Mouse (Mus musculus): Measurements from ENCODE around the gene Med20. TPM values are rescaled to one million over a fixed set of nuclear protein-coding genes. Genes with fewer than 3 reads are reported as not detected.
"Not testable (repeated sequence)": the region's sequence is repeated elsewhere in the genome, so short reads cannot be mapped to it uniquely, and the experiment has no call there.

The Med20 gene
- total RNA-seq, 1 experiment from 2014 or later, result 34.9 TPM

DNA sequence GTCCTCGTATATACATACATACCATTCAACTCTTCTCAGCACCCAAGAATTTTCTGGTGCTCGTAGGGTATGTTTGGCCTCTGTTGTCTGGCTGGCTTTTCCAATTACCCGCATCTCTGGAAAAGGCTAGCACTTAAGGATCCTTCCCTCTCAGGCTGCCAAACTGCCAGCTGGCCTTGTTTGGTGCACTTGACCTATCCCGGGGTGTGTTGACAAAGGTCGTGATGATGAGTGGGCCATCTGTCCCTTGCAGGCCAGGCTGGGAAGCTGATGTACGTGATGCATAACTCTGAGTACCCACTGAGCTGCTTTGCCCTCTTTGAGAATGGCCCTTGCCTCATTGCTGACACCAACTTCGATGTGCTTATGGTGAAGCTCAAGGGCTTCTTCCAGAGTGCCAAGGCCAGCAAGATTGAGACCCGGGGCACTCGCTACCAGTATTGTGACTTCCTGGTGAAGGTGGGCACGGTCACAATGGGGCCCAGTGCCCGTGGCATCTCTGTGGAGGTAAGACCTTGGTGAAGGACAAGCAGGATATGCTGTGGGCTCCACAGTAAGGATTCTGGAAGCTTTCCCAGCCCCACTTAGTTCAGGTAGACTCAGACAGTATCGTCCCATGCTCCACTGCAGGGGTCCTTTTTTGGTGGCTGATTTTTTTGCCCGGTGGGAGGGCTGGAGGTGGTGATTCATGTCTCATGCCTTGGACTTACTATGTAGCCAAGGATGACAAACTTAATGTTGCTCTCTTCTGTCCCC lies 7.4 kb downstream of the Med20 start:
- no peak for ATAC-seq (replicated peaks; ENCODE audit: insufficient number of reproducible peaks, low FRiP score, low TSS enrichment, poor library complexity, severe bottlenecking)

DNA sequence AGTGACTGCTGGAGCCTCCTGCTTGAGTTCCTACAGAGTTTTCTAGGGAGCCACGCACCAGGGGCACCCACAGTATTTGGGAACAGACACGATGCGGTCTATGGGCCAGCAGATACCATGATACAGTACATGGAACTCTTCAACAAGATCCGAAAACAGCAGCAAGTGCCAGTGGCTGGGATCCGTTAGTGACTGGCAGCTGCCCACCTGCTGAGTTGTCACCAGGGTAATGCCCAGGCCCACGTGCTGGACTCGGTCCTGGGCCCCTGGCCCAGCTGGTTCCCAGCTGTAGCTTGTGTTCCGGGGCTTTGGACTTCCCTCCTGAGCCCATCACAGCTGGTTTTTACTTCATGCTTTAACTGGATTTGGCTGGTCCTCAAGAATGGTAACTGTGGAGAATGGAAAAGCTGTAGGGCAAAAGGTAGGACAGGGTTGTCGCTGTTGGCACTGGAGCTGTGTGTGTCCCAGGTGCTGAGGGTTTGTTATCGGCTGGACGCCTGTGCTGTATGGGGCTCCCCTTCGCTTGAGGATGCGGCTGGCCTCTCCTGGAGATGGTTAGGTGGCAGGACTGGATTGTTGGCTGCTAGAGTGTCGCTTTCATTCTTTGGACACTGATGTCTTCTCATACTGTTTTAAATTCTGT lies 11.7 kb downstream of the Med20 start:
- ATAC-seq (replicated peaks; ENCODE audit: insufficient number of reproducible peaks, low FRiP score, low TSS enrichment, poor library complexity, severe bottlenecking), result no peak

DNA sequence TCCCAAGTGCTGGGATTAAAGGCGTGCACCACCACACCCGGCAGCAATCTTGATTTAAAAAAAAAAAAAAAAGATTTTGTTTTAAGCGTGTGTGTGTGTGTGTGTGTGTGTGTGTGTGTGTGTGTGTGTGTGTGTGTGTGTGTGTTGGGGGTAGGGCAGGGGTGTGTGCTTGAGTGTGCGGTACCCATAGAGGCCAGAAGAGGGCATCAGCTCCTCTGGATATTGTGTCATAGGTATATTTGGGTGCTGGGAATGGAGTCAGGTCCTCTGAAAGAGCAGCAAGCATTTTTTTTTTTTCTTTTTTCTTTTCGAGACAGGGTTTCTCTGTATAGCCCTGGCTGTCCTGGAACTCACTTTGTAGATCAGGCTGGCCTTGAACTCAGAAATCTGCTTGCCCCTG lies 13.2 kb downstream of the Med20 start:
- not testable (repeated sequence) for ATAC-seq (replicated peaks; ENCODE audit: insufficient number of reproducible peaks, low FRiP score, low TSS enrichment, poor library complexity, severe bottlenecking)

- no peak for ATAC-seq (replicated peaks; ENCODE audit: insufficient number of reproducible peaks, low FRiP score, low TSS enrichment, poor library complexity, severe bottlenecking)
These were observed 13.7 kb downstream of the Med20 start for GRCm38 (mm10) chr17:47625088-47625487.

GRCm38 (mm10) chr17:47626031-47626430 lies 14.6 kb downstream of the Med20 start:
- no peak for ATAC-seq (replicated peaks; ENCODE audit: insufficient number of reproducible peaks, low FRiP score, low TSS enrichment, poor library complexity, severe bottlenecking)

DNA sequence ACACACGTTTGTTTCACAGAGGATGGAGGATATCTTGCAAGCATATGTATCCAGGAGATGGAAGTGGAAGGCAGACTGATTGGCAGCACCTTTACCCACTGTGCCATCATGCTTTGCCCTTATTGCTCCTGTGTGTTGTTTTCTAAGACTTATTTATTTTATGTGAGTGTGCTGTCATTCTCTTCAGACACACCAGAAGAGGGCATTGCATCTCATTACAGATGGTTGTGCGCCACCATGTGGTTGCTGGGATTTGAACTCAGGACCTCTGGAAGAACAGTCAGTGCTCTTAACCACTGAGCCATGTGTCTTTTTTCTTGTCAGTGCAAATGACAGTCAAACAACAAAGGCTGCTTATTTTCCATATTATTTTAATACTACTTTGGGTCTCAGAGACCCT lies 16.4 kb downstream of the Med20 start:
- no peak for ATAC-seq (replicated peaks; ENCODE audit: insufficient number of reproducible peaks, low FRiP score, low TSS enrichment, poor library complexity, severe bottlenecking)

GRCm38 (mm10) chr17:47628851-47629676 lies 17.7 kb downstream of the Med20 start:
- peak; percentile 96 for ATAC-seq (replicated peaks; ENCODE audit: insufficient number of reproducible peaks, low FRiP score, low TSS enrichment, poor library complexity, severe bottlenecking)

DNA sequence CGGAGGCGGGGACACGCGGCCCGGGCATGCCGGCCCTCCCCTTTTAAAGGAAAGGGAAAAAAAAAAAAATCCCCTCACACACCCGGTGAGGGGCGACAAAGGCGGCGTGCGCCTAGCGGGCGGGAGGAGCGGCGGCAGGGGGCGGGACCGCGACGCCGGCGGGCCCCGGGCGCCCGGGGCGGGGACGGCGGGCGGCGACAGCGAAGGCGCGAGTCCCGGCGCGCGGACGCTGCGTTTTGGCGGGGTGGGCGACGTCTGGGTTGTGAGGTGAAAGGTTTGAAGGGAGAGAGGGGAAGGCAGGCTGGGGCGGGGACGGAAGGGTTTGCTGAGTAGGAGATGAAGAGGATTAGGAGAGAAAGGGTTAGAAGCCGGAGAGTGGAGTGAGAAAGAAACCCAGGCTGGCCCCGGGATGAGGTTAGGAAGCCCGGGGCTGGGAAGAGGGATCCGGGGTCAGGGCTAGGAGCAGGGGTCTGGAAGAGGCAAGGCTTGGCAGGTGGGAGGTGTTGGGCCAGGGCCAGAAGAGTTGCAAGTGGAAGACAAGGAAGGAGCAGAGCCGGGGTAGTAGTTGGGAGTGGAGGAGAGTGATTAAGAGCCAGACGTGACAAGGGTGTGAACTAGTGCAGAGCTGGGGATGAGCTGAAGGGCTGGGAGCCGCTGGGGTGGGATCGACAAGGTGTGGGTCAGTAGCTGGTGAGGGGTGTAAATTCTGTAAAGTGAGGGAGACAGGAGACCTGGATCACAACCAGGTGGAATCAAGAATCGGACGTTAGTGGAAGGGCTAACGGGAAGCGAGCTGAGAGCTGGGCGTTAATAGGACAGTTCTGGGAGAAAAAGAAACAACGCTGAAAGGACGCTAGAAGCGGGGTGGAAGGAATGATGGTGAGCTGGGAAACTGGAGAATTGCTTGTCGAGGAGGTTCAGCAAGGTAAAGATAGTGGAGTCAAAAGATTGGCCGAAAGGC lies 18.6 kb downstream of the Med20 start:
- peak; percentile 16; the same call in 1 of the 2 replicates for ATAC-seq (replicated peaks; ENCODE audit: insufficient number of reproducible peaks, low FRiP score, low TSS enrichment, poor library complexity, severe bottlenecking)

DNA sequence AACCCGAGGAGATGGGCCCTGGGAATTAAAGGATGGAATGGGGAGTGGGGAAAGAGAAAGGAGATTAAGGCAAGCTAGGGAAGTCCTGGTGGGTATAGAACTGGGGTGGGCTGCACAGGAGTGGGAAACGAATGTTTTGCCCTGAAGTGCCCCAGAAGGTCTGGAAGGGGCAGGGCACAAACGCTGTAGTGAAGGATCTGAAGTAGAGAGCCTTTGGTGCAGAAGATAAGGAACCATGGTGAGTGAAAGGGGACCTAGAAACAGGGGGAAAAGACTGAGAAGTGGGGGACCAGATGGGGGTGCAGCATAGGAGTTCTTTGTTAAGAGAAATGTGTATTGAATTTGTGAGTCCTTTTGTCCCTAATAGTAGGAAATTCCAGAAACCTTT lies 19.3 kb downstream of the Med20 start, which contains the start of gene Usp49:
TSS of gene Usp49 (plus strand) at position 13 of the 388 bp plus-strand sequence.
- ATAC-seq (replicated peaks; ENCODE audit: insufficient number of reproducible peaks, low FRiP score, low TSS enrichment, poor library complexity, severe bottlenecking), result no peak

GRCm38 (mm10) chr17:47632181-47632840 lies 20.9 kb downstream of the Med20 start:
- no peak for ATAC-seq (replicated peaks; ENCODE audit: insufficient number of reproducible peaks, low FRiP score, low TSS enrichment, poor library complexity, severe bottlenecking)

DNA sequence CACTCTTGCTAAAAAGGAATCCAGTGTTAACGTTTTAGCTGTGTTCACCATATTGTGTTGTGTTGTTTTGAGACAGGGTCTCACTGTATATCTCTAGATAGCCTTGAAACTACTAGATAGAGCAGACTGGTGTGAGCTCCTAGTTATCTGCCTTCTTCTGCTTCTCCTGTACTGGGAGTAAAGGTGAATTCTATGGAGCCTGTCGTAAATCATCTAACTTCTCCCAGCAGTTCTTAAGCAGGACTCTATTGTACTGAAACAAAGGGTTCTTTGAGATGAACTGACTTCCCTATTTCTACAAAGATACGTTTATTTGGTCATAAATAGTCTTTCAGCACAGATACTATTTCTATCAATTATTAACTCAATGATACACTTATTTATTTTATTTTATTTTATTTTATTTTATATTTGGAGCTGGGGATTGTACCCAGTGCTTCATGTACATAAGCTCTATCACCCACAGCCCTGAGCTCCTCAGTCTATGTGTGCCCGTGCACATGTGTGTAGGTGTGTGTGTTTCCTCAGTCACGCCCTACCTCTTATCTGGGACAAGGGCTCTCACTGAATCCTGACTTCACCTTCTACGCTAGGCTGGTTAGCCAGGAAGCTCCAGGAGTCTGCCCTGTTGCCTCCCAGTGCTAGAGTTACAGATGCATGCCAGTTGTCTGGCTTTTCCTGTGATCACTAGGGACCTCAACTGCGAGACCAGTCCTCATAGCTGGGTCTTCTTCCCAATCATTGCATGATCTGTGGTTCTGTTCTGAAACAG lies 22.8 kb downstream of the Med20 start:
- no peak for ATAC-seq (replicated peaks; ENCODE audit: insufficient number of reproducible peaks, low FRiP score, low TSS enrichment, poor library complexity, severe bottlenecking)

- ATAC-seq (replicated peaks; ENCODE audit: insufficient number of reproducible peaks, low FRiP score, low TSS enrichment, poor library complexity, severe bottlenecking), result no peak
These were observed 31.6 kb downstream of the Med20 start for GRCm38 (mm10) chr17:47642992-47643391.

- peak; percentile 90 for ATAC-seq (replicated peaks; ENCODE audit: insufficient number of reproducible peaks, low FRiP score, low TSS enrichment, poor library complexity, severe bottlenecking)
These were observed 35.3 kb downstream of the Med20 start for GRCm38 (mm10) chr17:47646683-47647082.

DNA sequence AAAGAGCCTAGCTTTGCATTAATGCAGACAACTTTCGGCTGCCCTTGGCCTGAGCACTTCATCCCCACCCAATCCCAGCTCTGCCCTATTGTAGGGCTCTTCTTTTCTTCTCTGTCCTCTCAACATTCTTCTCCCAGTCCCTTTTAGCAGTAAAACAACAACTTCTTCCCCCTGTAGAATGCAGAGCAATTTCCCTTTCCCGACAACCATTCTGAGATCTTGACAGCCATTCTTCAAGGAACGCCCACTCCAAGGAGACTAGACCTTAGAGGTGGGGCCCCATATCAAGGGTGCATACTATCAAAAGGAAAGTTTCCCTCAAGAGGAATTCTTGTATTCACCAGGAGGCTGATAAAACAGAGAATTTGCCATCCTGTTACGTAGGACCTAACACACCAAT lies 37.6 kb downstream of the Med20 start:
- no peak for ATAC-seq (replicated peaks; ENCODE audit: insufficient number of reproducible peaks, low FRiP score, low TSS enrichment, poor library complexity, severe bottlenecking)

DNA sequence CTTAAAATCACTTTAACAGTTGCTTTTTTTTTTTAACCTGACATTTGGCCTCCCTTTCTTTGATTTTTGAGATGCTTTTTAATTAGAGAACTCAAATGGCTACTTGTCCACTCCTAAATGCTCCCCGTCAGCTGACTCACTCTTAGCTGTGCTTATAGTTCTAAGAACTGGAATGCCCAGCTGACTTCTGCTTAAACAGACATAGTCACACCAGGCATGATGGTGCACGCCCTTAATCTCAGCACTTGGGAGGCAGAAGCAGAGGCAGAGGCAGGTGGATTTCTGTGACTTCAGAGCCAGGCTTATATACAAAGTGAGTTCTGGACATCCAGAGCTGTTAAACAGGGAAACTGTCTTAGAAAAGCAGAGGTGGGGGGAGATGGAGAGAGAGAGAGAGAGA lies 40.6 kb downstream of the Med20 start:
- ATAC-seq (replicated peaks; ENCODE audit: insufficient number of reproducible peaks, low FRiP score, low TSS enrichment, poor library complexity, severe bottlenecking), result no peak

GRCm38 (mm10) chr17:47654346-47654745 lies 43.0 kb downstream of the Med20 start:
- not testable (repeated sequence) for ATAC-seq (replicated peaks; ENCODE audit: insufficient number of reproducible peaks, low FRiP score, low TSS enrichment, poor library complexity, severe bottlenecking)

DNA sequence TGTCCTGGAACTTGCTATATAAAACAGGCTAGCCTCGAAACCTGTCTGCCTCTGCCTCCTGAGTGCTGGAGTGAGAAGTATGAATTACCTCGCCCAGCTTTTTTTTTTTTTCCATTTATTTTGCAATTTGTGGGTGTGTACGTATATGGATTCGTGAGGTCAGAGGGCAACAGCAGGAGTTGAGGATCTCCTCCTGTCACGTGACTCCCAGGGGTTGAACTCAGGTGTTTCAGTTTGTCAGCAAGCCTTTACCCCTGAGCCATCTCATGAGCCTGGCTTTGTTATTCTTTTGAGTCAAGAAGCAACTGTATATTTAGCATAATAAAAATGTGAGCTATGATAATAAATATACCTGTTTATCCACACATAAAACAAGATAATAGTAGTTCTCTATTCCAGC lies 44.3 kb downstream of the Med20 start:
- no peak for ATAC-seq (replicated peaks; ENCODE audit: insufficient number of reproducible peaks, low FRiP score, low TSS enrichment, poor library complexity, severe bottlenecking)

Measured in monocyte, adult 5-6 weeks (primary cell).